Mouse (Mus musculus): ENCODE measurements around the gene Syt5. TPM values are rescaled to one million over a fixed set of nuclear protein-coding genes. Genes with fewer than 3 reads are reported as not detected.
A peak's percentile ranks its signal among the peaks of the same experiment; 100 is the strongest.
"Not testable (repeated sequence)": the region's sequence is repeated elsewhere in the genome, so short reads cannot be mapped to it uniquely, and the experiment has no call there.

Gene Syt5
- polyA plus RNA-seq, 1 experiment from 2014 or later: 10.4 TPM

DNA sequence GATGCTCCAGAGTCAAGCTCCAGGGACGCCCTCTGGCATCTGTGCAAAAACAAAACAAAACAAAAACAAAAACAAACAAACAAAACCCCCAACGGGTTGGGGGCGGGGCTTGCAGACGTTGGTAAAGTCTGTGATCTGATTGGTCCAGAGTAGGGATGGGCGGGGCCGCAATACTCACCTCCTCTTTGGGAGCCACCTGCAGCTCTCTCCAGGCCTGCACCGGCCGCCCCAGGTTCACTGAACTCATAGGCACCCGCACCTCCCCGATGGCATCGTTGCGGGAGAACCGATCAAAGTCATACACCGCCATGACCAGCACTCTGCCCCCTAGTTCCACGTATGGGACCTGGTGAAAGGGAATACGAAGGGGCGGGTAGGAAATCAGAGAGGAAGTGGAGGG is 5.3 kb downstream of the Syt5 start:
- no peak for ATAC-seq (ENCODE audit: low FRiP score)

DNA sequence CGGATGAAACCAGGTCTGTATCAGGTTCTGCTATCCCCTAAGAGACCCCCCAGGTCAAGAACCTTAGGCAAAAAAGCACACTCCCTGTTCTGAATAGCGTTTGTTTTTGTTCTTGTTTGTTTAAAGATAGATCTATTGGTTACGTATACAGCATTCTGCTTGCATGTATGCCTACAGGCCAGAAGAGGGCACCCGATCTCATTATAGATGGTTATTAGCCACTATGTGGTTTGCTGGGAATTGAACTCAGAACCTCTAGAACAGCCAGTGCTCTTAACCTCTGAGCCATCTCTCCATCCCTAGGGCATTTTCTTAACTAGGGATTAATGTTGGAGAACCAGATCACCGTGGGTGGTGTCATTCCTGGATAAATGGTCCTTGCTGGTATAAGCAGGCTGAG is 6.0 kb downstream of the Syt5 start:
- no peaks in the 10 kb centered on the region for H3K36me3 ChIP-seq (ENCODE audit: control insufficient read depth, insufficient read depth, low read length)
- H3K27me3 ChIP-seq (ENCODE audit: control insufficient read depth, insufficient read depth, low read length): no peaks in the 10 kb centered on the region
- 66% methylated on average over 5 of the region's 5 CpGs for WGBS
- peaks cover 7% of the 10 kb centered on the region for H3K4me1 ChIP-seq (ENCODE audit: control insufficient read depth, insufficient read depth, low read length)
- no peak overlapping the region for H3K27ac ChIP-seq (ENCODE audit: low read depth, low read length)
- no peaks in the 10 kb centered on the region for H3K9me3 ChIP-seq (ENCODE audit: control insufficient read depth, low read length)
- DNase-seq (ENCODE audit: low spot score, missing footprints) (no peak), ATAC-seq (ENCODE audit: low FRiP score) (no peak)
- H3K4me3 ChIP-seq (ENCODE audit: low read depth, low read length): no peak overlapping the region
- no peak overlapping the region for H3K4me2 ChIP-seq
- H3K9ac ChIP-seq (ENCODE audit: low read length): no peak overlapping the region

More for the DNA sequence above, 5.3 kb downstream of the Syt5 start:
- Histone ChIP-seq H3K27ac (ENCODE audit: low read depth, low read length) (no peak overlapping the region), H3K9me3 (ENCODE audit: control insufficient read depth, low read length) (no peaks in the 10 kb centered on the region), H3K4me3 (ENCODE audit: low read depth, low read length) (no peak overlapping the region), H3K9ac (ENCODE audit: low read length) (no peak overlapping the region), H3K4me1 (ENCODE audit: control insufficient read depth, insufficient read depth, low read length) (peaks cover 8% of the 10 kb centered on the region), H3K36me3 (ENCODE audit: control insufficient read depth, insufficient read depth, low read length) (no peaks in the 10 kb centered on the region), H3K27me3 (ENCODE audit: control insufficient read depth, insufficient read depth, low read length) (no peaks in the 10 kb centered on the region), H3K4me2 (no peak overlapping the region)
- 29% methylated on average over 17 of the region's 17 CpGs for WGBS
- DNase-seq (ENCODE audit: low spot score, missing footprints): no peak

DNA sequence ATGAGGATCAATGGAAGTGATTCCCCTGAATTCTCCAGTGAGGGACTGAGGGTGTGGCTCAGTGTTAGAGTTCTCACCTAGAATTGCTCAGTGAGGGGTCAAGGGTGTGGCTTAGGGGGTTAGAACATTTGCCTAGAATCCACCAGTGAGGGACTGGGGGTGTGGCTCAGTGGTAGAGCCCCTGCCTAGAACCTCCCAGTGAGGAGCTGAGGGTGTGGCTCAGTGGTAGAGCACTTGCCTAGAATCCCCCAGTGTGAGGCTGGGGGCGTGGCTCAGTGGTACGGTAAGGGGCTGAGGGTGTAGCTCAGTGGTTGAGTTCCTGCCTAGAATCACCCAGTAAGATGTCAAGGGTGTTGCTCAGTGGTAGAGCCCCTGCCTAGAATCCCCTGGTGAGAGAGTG is 8.3 kb downstream of the Syt5 start:
- no peak overlapping the region for H3K9ac ChIP-seq (ENCODE audit: low read length)
- H3K36me3 ChIP-seq (ENCODE audit: control insufficient read depth, insufficient read depth, low read length): no peaks in the 10 kb centered on the region
- ATAC-seq (ENCODE audit: low FRiP score) (no peak), DNase-seq (ENCODE audit: low spot score, missing footprints) (no peak)
- no peak overlapping the region for H3K4me3 ChIP-seq (ENCODE audit: low read depth, low read length)
- H3K4me2 ChIP-seq: no peak overlapping the region
- WGBS: 74% methylated on average over 2 of the region's 2 CpGs
- no peak overlapping the region for H3K27ac ChIP-seq (ENCODE audit: low read depth, low read length)
- no peaks in the 10 kb centered on the region for H3K4me1 ChIP-seq (ENCODE audit: control insufficient read depth, insufficient read depth, low read length)
- H3K27me3 ChIP-seq (ENCODE audit: control insufficient read depth, insufficient read depth, low read length): no peaks in the 10 kb centered on the region
- H3K9me3 ChIP-seq (ENCODE audit: control insufficient read depth, low read length): no peaks in the 10 kb centered on the region

DNA sequence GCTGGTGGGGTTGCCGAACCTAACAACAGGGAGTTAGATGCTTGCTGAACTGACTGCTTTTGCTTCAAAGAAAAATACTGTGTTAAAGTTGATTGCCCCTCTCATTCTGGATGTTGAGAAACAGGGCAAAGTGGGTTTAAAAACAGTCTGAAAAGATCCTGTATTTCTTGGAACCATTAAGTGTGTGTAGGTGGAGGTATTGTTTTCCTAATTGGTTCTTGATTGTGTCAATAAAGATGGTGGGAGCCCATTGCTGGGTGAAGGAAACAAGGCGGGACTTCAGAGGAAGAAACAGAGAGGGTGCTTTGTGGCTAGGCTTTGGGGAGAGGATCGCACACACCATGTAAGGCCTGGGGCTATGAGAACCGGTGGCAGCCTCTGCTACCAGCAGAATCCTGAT is 10.2 kb downstream of the Syt5 start:
- Histone ChIP-seq H3K27ac (ENCODE audit: low read depth, low read length) (no peak overlapping the region), H3K4me1 (ENCODE audit: control insufficient read depth, insufficient read depth, low read length) (0 out of 2 replicates have a peak, but pooled peaks cover under 1% of the 10 kb centered on the region), H3K4me2 (no peak overlapping the region), H3K27me3 (ENCODE audit: control insufficient read depth, insufficient read depth, low read length) (no peaks in the 10 kb centered on the region), H3K36me3 (ENCODE audit: control insufficient read depth, insufficient read depth, low read length) (no peaks in the 10 kb centered on the region), H3K9ac (ENCODE audit: low read length) (no peak overlapping the region), H3K9me3 (ENCODE audit: control insufficient read depth, low read length) (no peaks in the 10 kb centered on the region), H3K4me3 (ENCODE audit: low read depth, low read length) (no peak overlapping the region)
- peak; percentile 54 for DNase-seq (ENCODE audit: low spot score, missing footprints)
- no peak for ATAC-seq (ENCODE audit: low FRiP score)
- WGBS: 61% methylated on average over 4 of the region's 4 CpGs

DNA sequence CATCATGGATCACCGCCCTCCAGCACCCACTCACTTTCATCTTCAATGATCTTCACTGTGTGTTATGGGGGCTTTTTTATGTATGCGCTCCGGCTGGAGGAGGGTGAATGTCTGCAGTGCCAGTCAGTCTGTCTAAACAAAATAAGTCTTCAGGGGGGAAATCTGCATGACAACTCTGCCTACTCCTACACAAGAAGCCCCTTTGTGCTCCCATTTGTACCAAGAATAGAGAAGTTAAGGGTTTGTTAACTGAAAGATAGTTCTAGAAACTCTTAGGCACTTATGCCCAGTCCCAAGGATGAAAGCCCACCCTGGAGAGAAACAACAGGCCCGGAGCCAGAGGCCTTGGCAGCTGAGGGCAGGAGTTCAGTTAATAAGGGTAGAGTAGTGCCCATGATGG is 11.0 kb downstream of the Syt5 start:
- whole genome bisulfite sequencing: 91% methylated on average over 4 of the region's 4 CpGs
- ATAC-seq (ENCODE audit: low FRiP score): no peak
- H3K27me3 ChIP-seq (ENCODE audit: control insufficient read depth, insufficient read depth, low read length): no peaks in the 10 kb centered on the region
- H3K4me1 ChIP-seq (ENCODE audit: control insufficient read depth, insufficient read depth, low read length): 0 out of 2 replicates have a peak, but pooled peaks cover 6% of the 10 kb centered on the region
- H3K27ac ChIP-seq (ENCODE audit: low read depth, low read length): no peak overlapping the region
- H3K4me2 ChIP-seq: no peak overlapping the region
- no peaks in the 10 kb centered on the region for H3K9me3 ChIP-seq (ENCODE audit: control insufficient read depth, low read length)
- H3K36me3 ChIP-seq (ENCODE audit: control insufficient read depth, insufficient read depth, low read length): no peaks in the 10 kb centered on the region
- H3K9ac ChIP-seq (ENCODE audit: low read length): no peak overlapping the region
- no peak overlapping the region for H3K4me3 ChIP-seq (ENCODE audit: low read depth, low read length)
- no peak for DNase-seq (ENCODE audit: low spot score, missing footprints)

DNA sequence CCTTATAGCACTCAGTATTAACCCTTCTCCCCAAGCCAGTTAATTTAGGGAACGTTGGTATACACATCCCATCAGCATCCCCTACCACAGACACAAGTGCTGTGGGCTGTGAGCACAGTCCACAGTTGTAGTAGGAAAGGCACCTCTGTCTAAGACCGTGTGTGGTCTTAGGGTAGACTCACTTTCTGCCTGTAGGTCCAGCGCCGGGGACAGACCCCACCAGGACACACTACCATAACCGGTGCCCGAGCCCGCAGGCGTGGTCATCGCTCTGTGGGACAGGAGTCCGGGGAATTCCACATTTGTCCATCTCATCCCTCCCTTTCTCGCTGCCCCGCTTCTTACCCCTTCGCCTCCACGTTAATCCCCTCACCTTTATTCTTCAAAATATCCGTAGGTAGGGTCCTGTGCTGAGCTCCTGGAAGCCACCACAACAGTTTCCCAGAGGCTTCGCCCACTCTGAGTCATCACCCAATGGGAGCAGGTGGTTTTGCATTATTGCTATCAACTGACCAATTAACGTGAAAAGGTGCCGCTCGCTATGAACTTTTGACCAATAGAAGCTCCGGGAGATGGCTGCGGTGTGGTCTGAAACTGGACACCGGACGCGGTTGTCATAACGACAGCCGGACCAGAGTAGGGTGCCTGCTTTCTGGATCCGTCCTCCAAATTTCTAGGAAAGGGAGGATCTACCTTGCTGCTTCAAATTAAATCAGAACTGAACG is 15.2 kb downstream of the Syt5 start, which contains the start of gene Dnaaf3:
Dnaaf3 (minus strand) TSS at position 449 of the 725 bp plus-strand sequence.
- peak within 1 kb of the TSS; percentile 40 for H3K4me3 ChIP-seq (ENCODE audit: low read depth, low read length)
- no peaks in the 10 kb centered on the region for H3K36me3 ChIP-seq (ENCODE audit: control insufficient read depth, insufficient read depth, low read length)
- 0 out of 2 replicates have a peak, but pooled peaks cover 7% of the 10 kb centered on the region for H3K4me1 ChIP-seq (ENCODE audit: control insufficient read depth, insufficient read depth, low read length)
- H3K9ac ChIP-seq (ENCODE audit: low read length): peak within 1 kb of the TSS; percentile 38; the same call in 1 of the 2 replicates
- peaks cover 1% of the 10 kb centered on the region for H3K27me3 ChIP-seq (ENCODE audit: control insufficient read depth, insufficient read depth, low read length)
- DNase-seq (ENCODE audit: low spot score, missing footprints): peak; percentile 95
- no peak within 1 kb of the TSS for H3K27ac ChIP-seq (ENCODE audit: low read depth, low read length)
- peak; percentile 95 for ATAC-seq (ENCODE audit: low FRiP score)
- WGBS: 3% methylated on average over 28 of the region's 28 CpGs
- no peaks in the 10 kb centered on the region for H3K9me3 ChIP-seq (ENCODE audit: control insufficient read depth, low read length)
- H3K4me2 ChIP-seq: peak within 1 kb of the TSS; percentile 65

DNA sequence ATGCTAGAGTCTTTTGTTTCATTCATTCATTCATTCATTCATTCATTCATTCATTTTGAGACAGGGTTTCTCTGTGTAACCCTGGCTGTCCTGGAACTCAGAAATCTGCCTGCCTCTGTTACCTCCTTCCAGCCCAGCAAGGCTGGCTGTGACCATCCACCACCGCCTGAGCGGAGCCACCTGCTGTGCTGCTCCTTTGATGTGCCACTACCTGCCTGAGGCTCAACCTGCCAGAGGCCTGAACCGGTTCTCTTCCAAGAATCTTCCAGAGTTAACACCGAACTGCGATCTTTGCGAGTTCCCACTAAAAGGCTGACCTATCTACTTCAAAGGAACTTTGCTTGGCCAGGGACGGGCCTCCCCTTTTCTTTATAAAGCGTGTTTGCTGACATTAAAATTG is 17.2 kb downstream of the Syt5 start:
- 48% methylated on average over 7 of the region's 8 CpGs for WGBS
- not testable (repeated sequence) for ATAC-seq (ENCODE audit: low FRiP score); H3K9ac ChIP-seq (ENCODE audit: low read length); H3K9me3 ChIP-seq (ENCODE audit: control insufficient read depth, low read length); H3K27me3 ChIP-seq (ENCODE audit: control insufficient read depth, insufficient read depth, low read length); H3K4me1 ChIP-seq (ENCODE audit: control insufficient read depth, insufficient read depth, low read length); DNase-seq (ENCODE audit: low spot score, missing footprints); H3K4me3 ChIP-seq (ENCODE audit: low read depth, low read length); H3K36me3 ChIP-seq (ENCODE audit: control insufficient read depth, insufficient read depth, low read length); H3K27ac ChIP-seq (ENCODE audit: low read depth, low read length); H3K4me2 ChIP-seq

DNA sequence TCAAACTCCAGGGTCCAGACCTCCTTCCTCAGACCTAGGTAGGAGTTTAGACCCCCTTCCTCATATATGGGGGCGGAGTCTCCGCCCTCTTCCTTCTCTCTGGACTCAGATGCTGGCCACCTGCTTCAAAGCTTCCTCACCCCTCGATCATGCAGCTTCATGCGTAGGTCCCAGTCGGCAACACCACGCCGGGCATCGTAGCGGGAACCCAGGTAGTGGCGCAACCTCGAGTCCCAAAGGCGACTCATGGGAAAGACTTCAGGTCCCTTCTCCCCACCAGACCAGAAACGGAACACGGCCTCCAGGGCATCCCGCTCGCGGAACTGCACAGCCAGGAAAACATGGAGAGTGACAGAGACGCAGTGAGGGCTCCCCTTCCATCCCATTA is 20.0 kb downstream of the Syt5 start:
- H3K27me3 ChIP-seq (ENCODE audit: control insufficient read depth, insufficient read depth, low read length): peaks cover 4% of the 10 kb centered on the region
- peak overlapping the region; percentile 48; the same call in 1 of the 2 replicates for H3K4me2 ChIP-seq
- 52% methylated on average over 18 of the region's 18 CpGs for WGBS
- ATAC-seq (ENCODE audit: low FRiP score) (0 out of 2 replicates have a peak, but pooled peaks have one; percentile 2), DNase-seq (ENCODE audit: low spot score, missing footprints) (no peak)
- H3K36me3 ChIP-seq (ENCODE audit: control insufficient read depth, insufficient read depth, low read length): no peaks in the 10 kb centered on the region
- H3K4me1 ChIP-seq (ENCODE audit: control insufficient read depth, insufficient read depth, low read length): peaks cover 8% of the 10 kb centered on the region
- H3K9ac ChIP-seq (ENCODE audit: low read length): no peak overlapping the region
- no peak overlapping the region for H3K27ac ChIP-seq (ENCODE audit: low read depth, low read length)
- no peaks in the 10 kb centered on the region for H3K9me3 ChIP-seq (ENCODE audit: control insufficient read depth, low read length)
- no peak overlapping the region for H3K4me3 ChIP-seq (ENCODE audit: low read depth, low read length)

DNA sequence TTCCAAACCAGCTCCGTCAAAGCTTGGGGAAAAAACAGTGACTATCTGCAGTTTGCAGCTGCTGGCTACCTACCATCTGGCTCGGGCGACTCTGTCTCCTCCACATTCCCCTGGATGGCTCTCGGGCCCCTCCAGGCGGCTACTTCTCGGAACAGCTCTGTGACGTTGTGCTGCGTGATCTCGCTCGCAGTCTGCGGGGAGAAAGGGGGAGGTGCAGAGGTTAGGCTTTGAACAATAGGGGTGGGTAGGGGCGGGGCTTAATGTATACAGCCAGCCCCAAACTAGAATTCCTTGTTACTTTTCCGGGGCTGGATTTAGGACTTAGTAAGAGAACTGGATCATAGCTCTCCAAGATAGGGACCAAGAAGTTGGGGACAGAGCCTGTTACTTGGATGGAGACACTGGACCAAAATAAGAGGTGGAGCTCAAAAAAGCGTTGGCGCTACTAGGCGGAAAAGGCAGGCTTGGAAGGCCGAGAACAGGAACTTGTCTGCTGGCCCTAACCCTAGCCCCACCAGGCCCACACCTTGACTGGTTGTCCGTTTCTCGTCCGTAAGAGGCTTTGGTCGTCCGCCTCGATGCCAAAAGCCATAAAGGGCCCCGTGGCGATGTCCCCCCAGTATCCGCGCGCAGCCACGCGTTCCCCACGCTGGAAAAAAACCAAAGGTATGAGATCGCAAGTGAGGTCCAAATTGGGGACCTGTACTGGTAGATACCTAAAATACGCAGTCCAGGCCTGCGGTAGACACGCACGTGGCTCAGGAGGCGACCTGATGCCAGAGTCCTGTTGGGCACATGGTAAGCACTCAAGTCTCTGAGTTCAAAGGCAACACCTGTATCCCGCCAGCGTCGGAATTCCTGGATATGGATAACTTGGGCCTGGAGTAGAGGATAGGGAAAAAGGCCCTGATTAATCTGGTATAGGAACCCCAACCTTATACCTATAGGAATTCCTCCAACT is 20.7 kb downstream of the Syt5 start:
- H3K27ac ChIP-seq (ENCODE audit: low read depth, low read length): no peak overlapping the region
- peaks cover 4% of the 10 kb centered on the region for H3K27me3 ChIP-seq (ENCODE audit: control insufficient read depth, insufficient read depth, low read length)

More for the DNA sequence above, 20.7 kb downstream of the Syt5 start:
- H3K9ac ChIP-seq (ENCODE audit: low read length): peak overlapping the region; percentile 47
- peaks cover 2% of the 10 kb centered on the region for H3K4me1 ChIP-seq (ENCODE audit: control insufficient read depth, insufficient read depth, low read length)
- peak; percentile 98 for DNase-seq (ENCODE audit: low spot score, missing footprints)
- H3K9me3 ChIP-seq (ENCODE audit: control insufficient read depth, low read length): no peaks in the 10 kb centered on the region
- WGBS: 21% methylated on average over 40 of the region's 40 CpGs
- peak; percentile 95 for ATAC-seq (ENCODE audit: low FRiP score)
- H3K36me3 ChIP-seq (ENCODE audit: control insufficient read depth, insufficient read depth, low read length): no peaks in the 10 kb centered on the region
- peak overlapping the region; percentile 48 for H3K4me2 ChIP-seq
- H3K4me3 ChIP-seq (ENCODE audit: low read depth, low read length): peak overlapping the region; percentile 20
